Mouse (Mus musculus) kidney, adult 2 months (tissue): ENCODE data around the gene C130050O18Rik.

Experiments used
- CTCF ChIP-seq: fragments of 200-500 bp; conservative IDR thresholded peaks from 2 replicates; pipeline ENCODE4 v1.5.1; 2011; ENCODE audit warnings: low read depth, mild to moderate bottlenecking, control low read depth, low read length, moderate library complexity, mixed read lengths; ENCODE audit not compliant: insufficient read depth, insufficient read length
- POLR2A ChIP-seq: fragments of 200-500 bp; IDR thresholded peaks from one replicate; pipeline ENCODE4 v1.6.1; 2011; ENCODE audit warnings: low read depth, low read length, control low read depth

GRCm38 (mm10) chr5:139415001-139415400 lies 9.9 kb downstream of the C130050O18Rik start:
- TF ChIP-seq POLR2A, result no peak
- TF ChIP-seq CTCF, result no peak
